Mouse (Mus musculus) lung, embryonic 14.5 days (tissue): ENCODE results near the gene Slc39a1. TPM values are rescaled to one million over a fixed set of nuclear protein-coding genes. Genes with fewer than 3 reads are reported as not detected.

Source experiments
- ATAC-seq: fragments of 200-750 bp; cut with Nextera tagmentation; 2 replicates; pipeline ENCODE4 v1.8.0; 2017; ENCODE audit warnings: mild to moderate bottlenecking, moderate TSS enrichment, moderate library complexity; ENCODE audit not compliant: insufficient read depth
- DNase-seq: peaks from one replicate; pipeline ENCODE4 v3.0.0-alpha.2; 2015
- H3K27ac ChIP-seq: fragments of 300-500 bp; sonication (generic); 2 replicates; pipeline ENCODE4 v1.5.1; 2014; ENCODE audit warnings: low read depth, mild to moderate bottlenecking, moderate library complexity
- H3K27me3 ChIP-seq: fragments of 300-500 bp; sonication (generic); 2 replicates; pipeline ENCODE4 v1.6.1; 2014; ENCODE audit warnings: low read length, control low read depth; ENCODE audit not compliant: insufficient read depth
- H3K36me3 ChIP-seq: fragments of 300-500 bp; sonication (generic); 2 replicates; pipeline ENCODE4 v1.6.1; 2014; ENCODE audit warnings: control low read depth; ENCODE audit not compliant: insufficient read depth
- H3K4me1 ChIP-seq: fragments of 300-500 bp; sonication (generic); 2 replicates; pipeline ENCODE4 v1.6.1; 2014; ENCODE audit warnings: antibody characterized with exemption, control low read depth; ENCODE audit not compliant: insufficient read depth
- H3K4me2 ChIP-seq: fragments of 300-500 bp; sonication (generic); 2 replicates; pipeline ENCODE4 v1.6.1; 2014; ENCODE audit warnings: mild to moderate bottlenecking
- H3K4me3 ChIP-seq: fragments of 300-500 bp; sonication (generic); 2 replicates; pipeline ENCODE4 v1.5.1; 2014; ENCODE audit warnings: low read depth, low read length
- H3K9ac ChIP-seq: fragments of 300-500 bp; sonication (generic); 2 replicates; pipeline ENCODE4 v1.6.1; 2014
- H3K9me3 ChIP-seq: fragments of 300-500 bp; sonication (generic); 2 replicates; pipeline ENCODE4 v1.6.1; 2016; ENCODE audit warnings: low read depth, low read length, control low read depth
- CTCF ChIP-seq: IDR thresholded peaks from 2 replicates; pipeline ENCODE4 v1.5.1; 2016; ENCODE audit warnings: antibody characterized with exemption, low read depth
- WGBS: fragments of 180-500 bp; shearing (Covaris S2); extraction: QIAGEN DNeasy Blood & Tissue Kit; methylation state at CpG from one replicate; pipeline ENCODE4 v1.1.7; 2014; 5-methylcytosine and 5-hydroxymethylcytosine counted together
- polyA plus RNA-seq: library from polyadenylated mRNA; unstranded; fragments of >200 nt; fragmentation: Nextera tagmentation; extraction: Ambion mirVana; gene quantifications from 2 replicates; pipeline ENCODE4 v1.2.1, GENCODE M21; 2014

The Slc39a1 gene
- polyA plus RNA-seq, 1 experiment from 2014 or later: 85.3 TPM

GRCm38 (mm10) chr3:90263121-90263771 lies 15.3 kb downstream of the Slc39a1 start:
- Histone ChIP-seq H3K36me3 (peaks cover 61% of the 10 kb centered on the region), H3K4me2 (no peak overlapping the region), H3K9me3 (no peaks in the 10 kb centered on the region), H3K4me1 (peaks cover 5% of the 10 kb centered on the region; the same call in 1 of the 2 replicates), H3K27ac (no peak overlapping the region), H3K9ac (no peak overlapping the region), H3K4me3 (no peak overlapping the region), H3K27me3 (no peaks in the 10 kb centered on the region)
- no peak for DNase-seq
- no peak for ATAC-seq
- 95% methylated on average over 5 of the region's 5 CpGs for WGBS
- no peak for TF ChIP-seq CTCF

GRCm38 (mm10) chr3:90264687-90265033 lies 16.7 kb downstream of the Slc39a1 start:
- Histone ChIP-seq H3K27me3 (no peaks in the 10 kb centered on the region), H3K36me3 (peaks cover 47% of the 10 kb centered on the region), H3K27ac (peak overlapping the region; percentile 98), H3K4me3 (peak overlapping the region; percentile 80), H3K9me3 (no peaks in the 10 kb centered on the region), H3K9ac (peak overlapping the region; percentile 91), H3K4me2 (peak overlapping the region; percentile 73), H3K4me1 (peaks cover 5% of the 10 kb centered on the region; the same call in 1 of the 2 replicates)
- DNase-seq: no peak
- TF ChIP-seq CTCF: no peak
- no peak for ATAC-seq
- WGBS: 30% methylated on average over 10 of the region's 10 CpGs

GRCm38 (mm10) chr3:90265034-90265931 lies 17.3 kb downstream of the Slc39a1 start, which contains the start of gene Dennd4b:
Gene Dennd4b, plus strand, starts transcription at chr3:90265185.
- peaks cover 5% of the 10 kb centered on the region; the same call in 1 of the 2 replicates for H3K4me1 ChIP-seq
- peak within 1 kb of the TSS; percentile 73 for H3K4me2 ChIP-seq
- H3K36me3 ChIP-seq: peaks cover 44% of the 10 kb centered on the region
- peak within 1 kb of the TSS; percentile 91 for H3K9ac ChIP-seq
- no peaks in the 10 kb centered on the region for H3K27me3 ChIP-seq
- WGBS: under 1% methylated on average over 82 of the region's 87 CpGs
- no peaks in the 10 kb centered on the region for H3K9me3 ChIP-seq
- DNase-seq: peak; percentile 89
- ATAC-seq: peak; percentile 94
- peak within 1 kb of the TSS; percentile 80 for H3K4me3 ChIP-seq
- peak; percentile 91 for TF ChIP-seq CTCF
- peak within 1 kb of the TSS; percentile 98 for H3K27ac ChIP-seq

- peak overlapping the region; percentile 73 for H3K4me2 ChIP-seq
- H3K27me3 ChIP-seq: no peaks in the 10 kb centered on the region
- peak; percentile 61; the same call in 1 of the 2 replicates for ATAC-seq
- no peaks in the 10 kb centered on the region for H3K9me3 ChIP-seq
- peak overlapping the region; percentile 91 for H3K9ac ChIP-seq
- peaks cover 41% of the 10 kb centered on the region for H3K36me3 ChIP-seq
- peak overlapping the region; percentile 98 for H3K27ac ChIP-seq
- peaks cover 5% of the 10 kb centered on the region; the same call in 1 of the 2 replicates for H3K4me1 ChIP-seq
- peak; percentile 31 for DNase-seq
- H3K4me3 ChIP-seq: peak overlapping the region; percentile 80
- no peak for TF ChIP-seq CTCF
- WGBS: 22% methylated on average over 16 of the region's 16 CpGs
Observed at GRCm38 (mm10) chr3:90265932-90266741, 18.2 kb downstream of the Slc39a1 start.

DNA sequence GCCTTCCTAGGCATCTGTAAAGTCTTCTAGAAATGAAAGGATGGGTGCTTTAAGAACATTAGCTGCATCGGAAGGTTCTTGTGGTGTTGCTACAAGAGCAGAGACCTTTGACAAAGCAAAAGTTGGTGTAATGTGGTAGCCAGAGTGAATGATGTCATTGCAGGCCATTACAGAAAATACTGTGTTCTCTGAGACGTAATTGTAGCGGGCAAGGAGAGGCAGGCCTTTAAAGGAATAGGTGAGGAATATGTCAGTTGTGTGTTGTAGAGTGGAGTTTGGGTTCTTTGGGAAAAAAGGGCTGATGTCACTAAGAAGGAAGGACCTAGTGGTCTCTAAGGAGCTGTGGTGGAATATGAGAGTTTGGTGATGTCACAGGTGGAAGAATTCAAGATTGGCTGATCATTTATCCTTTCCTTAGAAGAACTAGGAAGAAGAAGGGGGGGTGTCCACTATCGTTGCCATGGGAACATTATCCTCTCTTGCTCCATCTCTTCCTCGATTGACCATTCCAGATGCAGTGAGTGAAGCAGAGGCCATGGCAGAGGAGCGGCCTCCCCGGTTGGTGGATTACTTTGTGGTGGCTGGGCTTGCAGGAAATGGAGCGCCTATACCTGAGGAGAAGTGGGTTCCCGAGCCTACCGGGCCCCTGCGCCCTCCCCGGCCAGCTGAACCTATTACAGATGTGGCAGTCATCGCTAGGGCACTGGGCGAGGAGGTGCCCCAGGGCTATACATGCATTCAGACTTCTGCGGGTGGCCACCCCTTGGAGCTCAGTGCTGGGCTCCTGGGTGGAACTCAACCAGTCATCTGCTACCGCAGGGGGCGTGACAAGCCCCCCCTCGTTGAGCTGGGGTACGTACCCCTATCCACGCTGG lies 19.2 kb downstream of the Slc39a1 start:
- WGBS: 88% methylated on average over 20 of the region's 20 CpGs
- ATAC-seq: no peak

DNA sequence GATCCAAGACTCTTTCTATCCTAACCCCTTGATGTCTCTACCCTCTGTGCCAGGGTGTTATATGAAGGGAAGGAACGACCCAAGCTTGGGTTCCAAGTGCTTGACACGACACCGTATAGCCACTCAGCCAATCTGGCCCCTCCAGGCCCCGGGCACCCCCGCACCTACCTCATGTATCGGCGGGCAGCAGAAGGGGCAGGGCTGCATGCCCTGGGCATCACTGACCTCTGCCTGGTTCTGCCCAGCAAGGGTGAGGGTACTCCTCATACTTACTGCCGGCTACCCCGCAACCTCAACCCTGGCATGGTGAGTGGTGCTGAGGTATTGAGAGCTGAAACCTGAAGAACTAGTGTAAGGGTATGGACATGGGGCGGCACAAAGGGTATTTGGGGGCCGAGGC lies 20.2 kb downstream of the Slc39a1 start:
- no peak overlapping the region for H3K9ac ChIP-seq
- no peak for ATAC-seq
- peaks cover 5% of the 10 kb centered on the region; the same call in 1 of the 2 replicates for H3K4me1 ChIP-seq
- peaks cover 33% of the 10 kb centered on the region for H3K36me3 ChIP-seq
- no peak overlapping the region for H3K27ac ChIP-seq
- no peak for TF ChIP-seq CTCF
- no peak for DNase-seq
- no peaks in the 10 kb centered on the region for H3K27me3 ChIP-seq
- 96% methylated on average over 11 of the region's 11 CpGs for WGBS
- H3K4me2 ChIP-seq: no peak overlapping the region
- no peaks in the 10 kb centered on the region for H3K9me3 ChIP-seq
- no peak overlapping the region for H3K4me3 ChIP-seq

More for the DNA sequence above, 19.2 kb downstream of the Slc39a1 start:
- peaks cover 5% of the 10 kb centered on the region; the same call in 1 of the 2 replicates for H3K4me1 ChIP-seq
- TF ChIP-seq CTCF: no peak
- H3K9ac ChIP-seq: peak overlapping the region; percentile 91; the same call in 1 of the 2 replicates
- no peak for DNase-seq
- no peaks in the 10 kb centered on the region for H3K27me3 ChIP-seq
- H3K27ac ChIP-seq: peak overlapping the region; percentile 98
- peak overlapping the region; percentile 73 for H3K4me2 ChIP-seq
- peak overlapping the region; percentile 80; the same call in 1 of the 2 replicates for H3K4me3 ChIP-seq
- H3K36me3 ChIP-seq: peaks cover 33% of the 10 kb centered on the region
- H3K9me3 ChIP-seq: no peaks in the 10 kb centered on the region
